Mouse (Mus musculus) kidney, embryonic 15.5 days (tissue): ENCODE data around the gene Gm36210. TPM values are rescaled to one million over a fixed set of nuclear protein-coding genes. Genes with fewer than 3 reads are reported as not detected.

Experiments used
- ATAC-seq: fragments of 200-750 bp; cut with Nextera tagmentation; replicated peaks from 2 replicates; pipeline ENCODE4 v1.8.0; 2017; ENCODE audit warnings: moderate TSS enrichment; ENCODE audit not compliant: low FRiP score
- H3K27ac ChIP-seq: fragments of 300-500 bp; sonication (generic); 2 replicates; pipeline ENCODE4 v1.5.1; 2015; ENCODE audit warnings: mild to moderate bottlenecking, inconsistent platforms
- H3K27me3 ChIP-seq: fragments of 300-500 bp; sonication (generic); 2 replicates; pipeline ENCODE4 v1.6.1; 2015; ENCODE audit warnings: inconsistent platforms
- H3K36me3 ChIP-seq: fragments of 300-500 bp; sonication (generic); 2 replicates; pipeline ENCODE4 v1.6.1; 2015; ENCODE audit warnings: inconsistent platforms
- H3K4me1 ChIP-seq: fragments of 300-500 bp; sonication (generic); 2 replicates; pipeline ENCODE4 v1.6.1; 2015; ENCODE audit warnings: inconsistent platforms
- H3K4me2 ChIP-seq: fragments of 300-500 bp; sonication (generic); 2 replicates; pipeline ENCODE4 v1.6.1; 2015; ENCODE audit warnings: moderate library complexity, mild to moderate bottlenecking, inconsistent platforms
- H3K4me3 ChIP-seq: fragments of 300-500 bp; sonication (generic); replicated peaks from 2 replicates; pipeline ENCODE4 v1.5.1; 2015; ENCODE audit warnings: mild to moderate bottlenecking, inconsistent platforms
- H3K9ac ChIP-seq: fragments of 300-500 bp; sonication (generic); 2 replicates; pipeline ENCODE4 v1.6.1; 2015; ENCODE audit warnings: mild to moderate bottlenecking, inconsistent platforms
- H3K9me3 ChIP-seq: fragments of 300-500 bp; sonication (generic); replicated peaks from 2 replicates; pipeline ENCODE4 v1.6.1; 2016; ENCODE audit warnings: inconsistent platforms
- WGBS: fragments of 180-500 bp; shearing (Covaris S2); methylation state at CpG from one replicate; pipeline ENCODE4 v1.1.7; 2015; ENCODE audit warnings: mixed read lengths; 5-methylcytosine and 5-hydroxymethylcytosine counted together
- polyA plus RNA-seq: library from polyadenylated mRNA; unstranded; fragments of >200 nt; fragmentation: Nextera tagmentation; extraction: Ambion mirVana; gene quantifications from 2 replicates; pipeline ENCODE4 v1.2.1, GENCODE M21; 2015

The Gm36210 gene
- polyA plus RNA-seq, 1 experiment from 2014 or later = not detected

- Histone ChIP-seq H3K9ac (no peak overlapping the region), H3K9me3 (no peaks in the 10 kb centered on the region), H3K27ac (no peak overlapping the region), H3K4me1 (no peaks in the 10 kb centered on the region), H3K36me3 (no peaks in the 10 kb centered on the region), H3K27me3 (0 out of 2 replicates have a peak, but pooled peaks cover 8% of the 10 kb centered on the region), H3K4me2 (no peak overlapping the region), H3K4me3 (no peak overlapping the region)
- 80% methylated on average over 3 of the region's 3 CpGs for WGBS
- no peak for ATAC-seq
Measured at GRCm38 (mm10) chr7:4853613-4854012, 52.7 kb downstream of the Gm36210 start.

GRCm38 (mm10) chr7:4851315-4851688, 55.0 kb downstream of the Gm36210 start:
- Histone ChIP-seq H3K9ac (no peak overlapping the region), H3K27ac (no peak overlapping the region), H3K27me3 (peaks cover 16% of the 10 kb centered on the region), H3K36me3 (no peaks in the 10 kb centered on the region), H3K9me3 (no peaks in the 10 kb centered on the region), H3K4me1 (no peaks in the 10 kb centered on the region), H3K4me3 (no peak overlapping the region), H3K4me2 (no peak overlapping the region)
- 80% methylated on average over 8 of the region's 8 CpGs for WGBS
- ATAC-seq = no peak

GRCm38 (mm10) chr7:4850621-4851314, 55.5 kb downstream of the Gm36210 start:
- Histone ChIP-seq H3K27me3 (peaks cover 19% of the 10 kb centered on the region), H3K36me3 (no peaks in the 10 kb centered on the region), H3K4me2 (no peak overlapping the region), H3K27ac (no peak overlapping the region), H3K4me1 (no peaks in the 10 kb centered on the region), H3K9me3 (no peaks in the 10 kb centered on the region), H3K4me3 (no peak overlapping the region), H3K9ac (no peak overlapping the region)
- 77% methylated on average over 11 of the region's 11 CpGs for WGBS
- ATAC-seq = no peak

GRCm38 (mm10) chr7:4849372-4849771, 56.9 kb downstream of the Gm36210 start:
- peaks cover 7% of the 10 kb centered on the region for H3K4me1 ChIP-seq
- H3K4me3 ChIP-seq = no peak overlapping the region
- no peak overlapping the region for H3K27ac ChIP-seq
- no peak for ATAC-seq
- H3K9me3 ChIP-seq = no peaks in the 10 kb centered on the region
- no peaks in the 10 kb centered on the region for H3K36me3 ChIP-seq
- 48% methylated on average over 9 of the region's 9 CpGs for WGBS
- H3K27me3 ChIP-seq = peaks cover 31% of the 10 kb centered on the region
- no peak overlapping the region for H3K4me2 ChIP-seq
- H3K9ac ChIP-seq = no peak overlapping the region

Other genes starting within 250 kb of the Gm36210 start
- 7.4 and 7.8 TPM in 2 replicates for gene Ppp6r1, start 247.5 kb downstream of the Gm36210 start, polyA plus RNA-seq
- 112 and 119 TPM in 2 replicates for gene Hspbp1, start 221.4 kb downstream of the Gm36210 start, polyA plus RNA-seq
- gene Brsk1, start 215.9 kb downstream of the Gm36210 start, polyA plus RNA-seq = 1.1 and 1.6 TPM in 2 replicates
- 0.12 TPM in 1 of 2 replicates, not detected in the other for gene Tmem150b, start 181.3 kb downstream of the Gm36210 start, polyA plus RNA-seq
- 79.3 and 90.8 TPM in 2 replicates for gene Kmt5c, start 166.4 kb downstream of the Gm36210 start, polyA plus RNA-seq
- 68.3 and 78.0 TPM in 2 replicates for gene Cox6b2, start 153.4 kb downstream of the Gm36210 start, polyA plus RNA-seq
- gene Fam71e2, start 135.2 kb downstream of the Gm36210 start, polyA plus RNA-seq = not detected in 2 replicates
- 0.27 and 0.30 TPM in 2 replicates for gene Il11, start 123.7 kb downstream of the Gm36210 start, polyA plus RNA-seq
- gene Tmem190, start 123.6 kb downstream of the Gm36210 start, polyA plus RNA-seq = 1.0 TPM in 1 of 2 replicates, not detected in the other
- 12.9 and 14.1 TPM in 2 replicates for gene Tmem238, start 116.9 kb downstream of the Gm36210 start, polyA plus RNA-seq
- gene Rpl28, start 113.6 kb downstream of the Gm36210 start, polyA plus RNA-seq = 391 and 408 TPM in 2 replicates
- gene Ube2s, start 93.9 kb downstream of the Gm36210 start, polyA plus RNA-seq = 384 and 386 TPM in 2 replicates
- 0.84 and 0.96 TPM in 2 replicates for gene Shisa7, start 61.8 kb downstream of the Gm36210 start, polyA plus RNA-seq
- 6.1 and 7.2 TPM in 2 replicates for gene Isoc2b, start 36.3 kb downstream of the Gm36210 start, polyA plus RNA-seq
- 0.93 and 1.2 TPM in 2 replicates for gene Isoc2a, start 29.4 kb downstream of the Gm36210 start, polyA plus RNA-seq
- 4.0 and 4.1 TPM in 2 replicates for gene Zfp628, start 8.7 kb upstream of the Gm36210 start, polyA plus RNA-seq
- 4.2 and 5.3 TPM in 2 replicates for gene Nat14, start 15.5 kb upstream of the Gm36210 start, polyA plus RNA-seq
- 1.9 and 2.7 TPM in 2 replicates for gene Ssc5d, start 19.3 kb upstream of the Gm36210 start, polyA plus RNA-seq
- gene Sbk2, start 57.9 kb upstream of the Gm36210 start, polyA plus RNA-seq = 0.19 and 0.27 TPM in 2 replicates
- gene Sbk3, start 64.7 kb upstream of the Gm36210 start, polyA plus RNA-seq = not detected in 2 replicates
- 36.7 and 39.9 TPM in 2 replicates for gene Zfp579, start 89.6 kb upstream of the Gm36210 start, polyA plus RNA-seq
- gene Zfp524, start 107.9 kb upstream of the Gm36210 start, polyA plus RNA-seq = 10.4 and 12.7 TPM in 2 replicates
- 46.5 and 53.1 TPM in 2 replicates for gene Fiz1, start 108.2 kb upstream of the Gm36210 start, polyA plus RNA-seq
- 1.6 and 2.5 TPM in 2 replicates for gene Gm44973, start 109.0 kb upstream of the Gm36210 start, polyA plus RNA-seq
- gene Zfp865, start 113.9 kb upstream of the Gm36210 start, polyA plus RNA-seq = 7.2 and 7.6 TPM in 2 replicates
- gene Ccdc106, start 114.0 kb upstream of the Gm36210 start, polyA plus RNA-seq = 24.9 and 27.0 TPM in 2 replicates
- not detected in 2 replicates for gene 4632433K11Rik, start 127.6 kb upstream of the Gm36210 start, polyA plus RNA-seq
- 6.3 and 6.4 TPM in 2 replicates for gene Zfp784, start 131.9 kb upstream of the Gm36210 start, polyA plus RNA-seq
- gene Zfp580, start 145.0 kb upstream of the Gm36210 start, polyA plus RNA-seq = 36.2 and 41.0 TPM in 2 replicates
- gene U2af2, start 155.6 kb upstream of the Gm36210 start, polyA plus RNA-seq = 145 and 152 TPM in 2 replicates
- gene Epn1, start 173.7 kb upstream of the Gm36210 start, polyA plus RNA-seq = 55.5 and 62.2 TPM in 2 replicates
- not detected in 2 replicates for gene Rfpl4, start 210.4 kb upstream of the Gm36210 start, polyA plus RNA-seq
- gene Rasl2-9, start 219.4 kb upstream of the Gm36210 start, polyA plus RNA-seq = 0.54 TPM in 1 of 2 replicates, not detected in the other
- gene Vmn1r55, start 243.2 kb upstream of the Gm36210 start, polyA plus RNA-seq = not detected in 2 replicates